Mouse (Mus musculus): Measurements from ENCODE around the gene Uvrag.

DNA sequence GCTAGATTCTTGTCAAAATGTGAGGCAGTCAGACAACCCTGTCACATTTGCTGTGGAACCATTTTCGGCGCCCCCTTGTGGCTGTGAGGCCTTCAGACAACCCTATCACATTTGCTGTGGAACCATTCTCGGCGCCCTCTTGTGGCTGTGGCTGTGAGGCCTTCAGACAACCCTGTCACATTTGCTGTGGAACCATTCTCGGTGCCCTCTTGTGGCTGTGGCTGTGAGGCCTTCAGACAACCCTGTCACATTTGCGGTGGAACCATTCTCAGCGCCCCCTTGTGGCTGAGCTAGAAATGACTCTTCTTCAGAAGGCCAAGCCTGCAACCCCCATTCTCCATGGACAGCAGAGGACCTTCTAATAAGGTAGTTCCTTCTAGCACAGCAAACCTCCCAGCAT lies 10.4 kb upstream of the Uvrag start:
- TF ChIP-seq CTCF (conservative IDR thresholded peaks at IDR 0.05; ENCODE audit: low read length) (peak; percentile 95), POU5F1 (IDR thresholded peaks at IDR 0.05; ENCODE audit: borderline replicate concordance, low read length) (no peak), NANOG (IDR thresholded peaks at IDR 0.05; ENCODE audit: borderline replicate concordance, low read length) (no peak)
